Mouse (Mus musculus) T-cell, adult 2 months (primary cell): Measurements from ENCODE around the gene Ntan1.
"Not testable (repeated sequence)": the region's sequence is repeated elsewhere in the genome, so short reads cannot be mapped to it uniquely, and the experiment has no call there.

Source experiments
- DNase-seq: peaks from one replicate; pipeline ENCODE4 v3.0.0; 2022; ENCODE audit warnings: low spot score

Ntan1 gene

DNA sequence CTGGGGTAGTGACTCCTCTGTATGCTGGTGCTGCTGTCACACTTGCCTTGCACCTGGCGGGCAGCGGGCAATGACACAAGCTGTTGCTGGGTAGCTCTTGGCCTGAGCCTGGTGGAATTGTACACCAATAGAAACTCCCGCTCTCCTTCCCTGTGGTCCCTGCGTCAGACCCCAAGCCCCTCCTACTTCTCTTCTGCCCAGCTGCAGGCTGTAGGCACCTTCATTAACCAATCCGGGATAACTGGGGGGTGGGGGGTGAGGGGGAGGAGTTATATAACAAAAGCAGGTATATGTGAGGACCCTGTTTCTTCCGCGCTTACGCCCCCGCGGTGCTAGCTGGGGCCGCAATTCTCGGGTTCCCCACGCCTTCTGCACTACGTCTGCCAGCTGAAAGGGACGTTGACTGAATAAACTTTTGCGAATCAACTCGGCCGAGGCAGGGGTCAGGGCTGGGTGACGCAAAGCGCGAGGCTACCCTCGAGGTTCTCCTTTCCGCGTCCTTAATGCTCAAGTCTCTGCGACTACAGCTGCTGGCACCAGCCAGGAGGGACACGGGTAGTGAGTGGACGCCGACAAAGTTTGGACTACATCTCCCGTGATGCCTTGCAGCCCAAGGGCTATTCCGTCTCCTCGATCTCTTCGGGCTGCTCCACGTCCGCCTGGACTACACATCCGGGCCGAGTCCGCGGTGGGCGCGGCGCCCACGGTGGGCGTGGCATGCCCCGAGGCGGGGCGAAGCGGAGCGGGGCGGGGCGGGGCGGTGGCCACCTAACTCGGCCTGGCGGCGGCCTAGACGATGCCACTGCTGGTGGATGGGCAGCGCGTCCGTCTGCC is at the start of gene Ntan1:
Ntan1 (plus strand) TSS at position 286 of the 834 bp plus-strand sequence.
- DNase-seq: peak; percentile 91

DNA sequence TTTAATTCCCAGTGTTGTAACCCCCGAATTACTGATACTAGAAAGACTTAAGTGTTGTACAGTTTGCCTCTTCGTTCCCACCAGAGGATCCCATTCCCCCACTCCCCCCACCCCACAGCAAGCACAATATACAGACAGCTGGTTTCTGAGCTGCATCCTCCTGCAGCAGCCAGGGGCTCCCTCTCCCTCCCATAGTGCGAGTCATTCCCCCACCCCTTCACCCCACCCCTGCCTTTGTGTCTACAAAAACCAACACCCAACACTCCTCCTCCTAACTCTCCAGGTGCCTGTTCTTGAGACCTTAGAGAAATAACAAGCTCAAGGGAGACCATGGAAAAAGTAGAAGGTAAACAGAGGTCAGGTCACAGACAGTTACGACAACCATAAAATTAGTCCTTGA is 47.0 kb upstream of the Ntan1 start:
- DNase-seq: not testable (repeated sequence)

DNA sequence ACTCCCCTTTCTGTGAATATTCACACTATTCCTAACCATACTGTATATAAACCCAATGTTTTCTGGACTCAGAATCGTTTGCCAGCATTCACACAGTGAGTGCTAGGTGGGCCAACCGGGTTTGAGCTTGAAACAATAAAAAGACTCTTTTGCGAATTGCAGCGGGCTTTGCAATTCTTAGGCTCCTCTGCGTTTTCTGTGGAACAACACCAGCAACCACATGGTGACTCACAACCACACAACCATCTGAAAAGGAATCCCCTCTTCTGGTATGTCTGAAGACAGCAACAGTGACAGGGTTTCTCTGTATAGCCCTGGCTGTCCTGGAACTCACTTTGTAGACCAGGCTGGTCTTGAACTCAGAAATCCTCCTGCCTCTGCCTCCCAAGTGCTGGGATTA is 46.6 kb upstream of the Ntan1 start:
- not testable (repeated sequence) for DNase-seq

DNA sequence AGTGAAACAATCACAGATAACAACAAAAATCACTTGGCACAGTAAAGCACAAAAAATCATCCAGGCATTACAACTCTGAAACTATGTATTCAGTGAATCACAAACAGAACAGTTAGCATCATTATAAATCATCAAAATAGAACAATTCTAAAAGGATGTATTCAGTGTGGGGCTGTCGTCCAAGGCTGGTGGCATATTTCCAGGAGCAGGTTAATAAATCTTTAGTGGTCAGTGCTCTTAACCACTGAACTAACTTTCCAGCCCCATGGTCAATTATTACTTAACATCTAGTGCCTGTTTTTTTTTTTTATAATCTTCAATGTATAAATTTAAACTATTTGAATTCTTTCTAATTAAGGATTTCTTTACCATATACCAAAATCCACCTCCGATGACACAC is 44.6 kb upstream of the Ntan1 start:
- not testable (repeated sequence) for DNase-seq

DNA sequence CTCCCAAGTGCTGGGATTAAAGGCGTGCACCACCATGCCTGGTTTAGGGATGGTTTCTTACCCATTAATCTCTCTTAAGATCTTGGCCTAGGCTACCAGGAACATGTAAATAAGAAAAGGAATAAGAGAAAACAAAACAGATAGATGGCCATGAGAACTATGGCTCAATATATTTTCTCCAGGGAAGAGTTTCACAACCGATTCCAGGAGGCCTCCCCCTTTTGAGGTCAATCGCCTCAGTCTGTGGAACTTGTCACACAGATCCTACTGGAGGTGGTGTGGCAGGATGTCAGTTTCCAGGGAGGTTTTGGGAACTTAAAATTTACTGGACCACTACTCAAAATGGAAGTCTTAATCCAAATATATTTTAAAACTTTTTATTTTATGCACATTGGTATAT is 44.0 kb upstream of the Ntan1 start:
- not testable (repeated sequence) for DNase-seq

DNA sequence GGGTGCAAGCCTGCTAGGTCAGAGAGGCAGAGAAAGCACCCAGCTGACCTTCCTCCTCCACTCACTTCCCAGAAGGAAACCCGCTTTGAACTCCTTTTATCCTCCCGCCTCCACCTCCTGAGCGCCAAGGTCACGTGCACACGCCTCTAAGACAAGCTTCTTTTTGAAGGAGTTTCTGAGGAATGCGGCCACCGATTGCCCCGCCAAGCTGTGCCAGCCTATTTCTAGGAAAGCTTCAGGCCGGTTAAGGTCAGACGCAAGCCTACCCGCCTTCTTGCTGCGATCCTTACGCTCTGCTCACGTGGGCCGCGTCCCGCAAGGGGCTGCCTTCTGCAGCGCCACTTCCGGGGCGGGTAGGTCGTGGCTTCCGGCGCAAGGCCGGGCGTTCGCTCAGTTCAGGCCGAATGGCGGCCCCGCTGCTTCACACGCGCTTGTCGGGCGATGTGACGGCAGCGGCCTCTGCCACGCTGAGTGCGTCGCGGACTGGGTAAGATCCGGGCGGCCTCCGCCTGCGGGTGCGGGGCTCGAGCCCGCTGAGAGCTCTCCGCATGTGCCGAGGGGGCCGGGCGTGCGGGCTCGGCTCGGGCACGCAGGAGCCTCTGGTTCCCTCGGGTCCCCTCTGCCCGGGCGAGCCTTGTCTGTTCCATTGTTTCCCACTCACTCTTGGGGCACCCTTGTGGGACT is 38.1 kb upstream of the Ntan1 start, which contains the start of gene Rrn3:
Rrn3 (plus strand) TSS at position 356 of the 684 bp plus-strand sequence.
- DNase-seq: peak; percentile 92

DNA sequence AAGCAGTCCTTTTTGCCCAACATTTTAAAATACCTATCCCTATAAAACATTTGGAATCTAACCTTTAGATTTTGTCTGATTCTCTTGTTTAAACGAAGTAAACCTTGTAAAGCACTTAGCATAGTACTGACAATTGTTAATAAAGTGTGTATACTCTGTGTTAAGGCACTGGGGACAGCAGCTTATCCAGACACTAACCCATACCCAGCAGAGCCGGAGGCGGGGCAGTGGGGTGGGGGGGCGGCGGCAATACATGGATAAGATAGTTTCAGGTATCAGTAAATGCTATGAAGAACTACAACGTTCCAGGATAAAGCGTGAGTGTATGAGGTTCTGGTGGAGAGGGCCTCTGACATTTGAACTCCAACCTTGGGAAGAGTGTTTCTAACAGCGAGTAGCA is 37.4 kb upstream of the Ntan1 start:
- DNase-seq: no peak

DNA sequence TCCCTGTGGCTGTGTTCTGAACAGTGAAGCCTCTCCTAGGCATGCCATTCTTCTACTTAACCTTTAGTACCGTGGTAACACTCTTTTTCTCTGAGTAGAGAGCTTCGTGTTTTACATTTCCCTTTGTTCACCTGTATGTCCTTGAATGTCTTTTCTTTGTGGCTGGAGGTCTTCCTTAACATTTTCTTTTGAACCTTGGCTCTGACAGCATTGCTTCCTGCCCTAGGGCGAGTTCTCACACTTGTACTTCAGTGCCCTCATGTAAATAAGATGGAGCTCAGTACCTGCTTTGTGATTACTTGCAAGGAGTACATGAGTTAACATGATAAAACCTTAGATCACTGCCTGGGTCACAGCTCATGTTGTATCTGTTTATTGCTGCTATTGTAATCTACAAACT is 32.7 kb upstream of the Ntan1 start:
- DNase-seq: no peak

DNA sequence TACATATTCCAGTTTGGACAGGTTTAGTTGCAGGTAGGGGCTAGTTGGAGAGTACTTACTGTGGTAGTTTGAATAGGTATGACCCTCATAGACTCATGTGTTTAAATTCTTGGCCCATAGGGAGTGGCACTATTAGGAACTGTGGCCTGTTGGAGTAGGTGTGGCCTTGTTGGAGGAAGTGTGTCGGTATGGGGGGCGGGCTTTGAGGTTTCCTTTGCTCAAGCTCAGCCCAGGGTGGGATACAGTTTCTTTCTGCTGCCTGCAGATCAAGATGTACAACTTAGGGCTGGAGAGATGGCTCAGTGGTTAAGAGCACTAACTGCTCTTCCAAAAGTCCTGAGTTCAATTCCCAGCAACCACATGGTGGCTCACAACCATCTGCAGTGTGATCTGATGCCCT is 25.2 kb upstream of the Ntan1 start:
- DNase-seq: not testable (repeated sequence)

DNA sequence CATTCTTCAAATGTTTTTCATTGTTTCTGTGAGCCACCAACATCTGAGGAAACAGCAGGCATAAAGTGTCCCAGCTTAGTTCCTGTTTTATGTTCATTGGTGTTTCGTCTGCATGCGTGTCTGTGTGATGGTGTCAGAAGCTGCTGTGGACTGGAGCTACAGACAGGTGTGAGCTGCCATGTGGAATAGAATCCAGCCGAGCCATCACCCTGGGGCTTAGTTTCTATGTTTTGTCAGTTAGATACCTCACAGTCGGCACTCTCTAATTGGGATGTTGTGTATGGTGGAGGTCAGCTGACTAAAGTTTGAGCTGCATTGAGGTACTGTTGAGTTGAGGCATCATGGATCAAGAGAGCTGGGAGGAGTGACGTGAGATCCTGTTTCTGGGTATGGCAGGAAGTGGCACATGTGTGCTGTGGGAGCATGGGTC is 21.9 kb upstream of the Ntan1 start:
- DNase-seq: peak; percentile 64

DNA sequence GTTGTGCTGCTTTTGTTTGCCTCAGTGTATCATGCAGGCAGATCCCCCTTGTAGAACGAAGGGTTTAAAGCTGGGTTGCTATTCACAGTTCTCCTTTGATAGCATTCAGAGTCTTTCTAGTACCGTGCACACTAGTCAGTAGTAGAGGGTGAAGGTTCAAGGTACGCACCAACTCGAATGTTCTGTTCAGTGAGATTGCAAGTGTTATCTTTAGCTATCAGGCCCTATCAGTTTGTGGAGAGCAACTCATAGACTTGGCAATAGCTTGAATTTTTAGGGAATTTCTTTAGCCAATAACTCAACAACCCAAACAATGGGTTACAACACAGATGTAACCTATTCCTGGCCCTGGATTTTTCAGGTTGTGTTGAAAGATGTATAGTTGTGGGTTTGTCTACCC is 17.4 kb upstream of the Ntan1 start:
- DNase-seq: no peak

DNA sequence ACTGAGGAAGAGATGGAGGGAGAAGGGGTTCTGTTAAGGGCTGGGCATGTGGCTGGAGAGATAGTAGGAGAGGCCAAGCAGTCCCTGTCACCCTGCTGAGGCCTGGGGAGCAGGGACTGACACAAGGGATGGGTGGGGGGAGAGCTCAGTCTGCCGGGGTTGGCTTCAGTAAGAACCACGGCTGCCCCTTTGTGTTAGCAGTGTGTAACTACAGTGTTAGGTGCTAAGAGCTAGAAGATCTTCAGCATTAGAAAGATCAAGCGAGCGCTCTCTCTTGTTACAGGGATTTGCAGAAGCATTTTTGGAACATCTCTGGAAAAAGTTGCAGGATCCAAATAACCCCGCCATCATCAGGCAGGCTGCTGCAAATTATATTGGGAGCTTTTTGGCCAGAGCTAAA is 14.0 kb upstream of the Ntan1 start:
- no peak for DNase-seq

DNA sequence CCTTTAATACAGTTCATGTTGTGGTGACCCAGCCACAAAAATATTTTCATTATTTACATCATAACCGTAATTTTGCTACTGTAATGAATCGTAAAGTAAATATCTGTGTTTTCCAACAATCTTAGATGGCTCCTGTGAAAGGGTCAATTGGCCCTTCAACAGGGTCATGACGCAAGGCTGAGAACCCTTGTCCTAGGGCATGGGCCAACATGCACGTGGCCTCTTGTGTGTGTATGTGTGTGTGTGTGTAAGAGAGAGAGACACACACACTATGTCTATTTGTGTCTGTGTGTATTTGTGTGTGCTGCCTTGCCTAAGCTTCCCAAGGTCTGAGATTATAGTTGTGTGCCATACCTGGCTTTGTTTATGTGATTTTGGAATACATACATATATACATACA is 11.0 kb upstream of the Ntan1 start:
- no peak for DNase-seq

DNA sequence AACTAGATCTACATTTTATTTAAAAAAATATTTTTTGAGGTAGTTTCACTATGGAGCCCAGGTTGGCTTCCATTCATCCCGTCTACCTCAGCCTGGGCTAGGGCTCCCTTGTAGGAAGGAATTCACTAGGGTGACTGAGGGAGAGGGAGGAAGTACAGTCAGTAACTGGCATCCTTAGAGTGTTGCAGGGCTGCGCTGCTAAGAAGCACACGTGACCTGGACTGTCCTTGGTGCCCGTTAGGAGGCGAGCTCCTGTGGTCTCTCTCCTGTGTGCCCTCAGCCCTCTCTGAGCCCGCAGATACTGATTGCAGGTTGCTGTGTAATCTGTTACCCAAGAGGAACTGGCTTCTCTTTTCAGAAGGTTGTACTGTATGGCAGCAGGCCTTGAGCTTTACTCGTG is 10.2 kb upstream of the Ntan1 start:
- no peak for DNase-seq

DNA sequence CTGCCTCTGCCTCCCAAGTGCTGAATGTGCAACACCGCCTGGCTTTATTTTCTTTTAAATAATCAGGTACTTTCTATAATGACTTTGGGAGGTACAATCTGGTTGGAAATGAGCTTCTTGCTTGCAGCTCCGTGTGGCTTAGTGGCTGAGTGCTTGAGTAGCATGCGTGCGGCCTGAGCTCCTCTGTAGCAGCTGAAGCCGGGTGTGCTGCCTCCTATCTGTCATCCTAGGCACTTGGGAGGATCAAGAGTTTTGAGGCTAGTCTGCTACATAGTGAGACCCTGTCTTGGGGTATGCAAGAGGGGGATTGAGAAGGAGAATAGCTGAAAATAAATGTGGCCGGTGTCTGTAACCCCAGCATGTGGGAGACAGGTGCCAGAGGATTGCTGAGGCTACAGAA is 6.5 kb upstream of the Ntan1 start:
- DNase-seq: no peak

DNA sequence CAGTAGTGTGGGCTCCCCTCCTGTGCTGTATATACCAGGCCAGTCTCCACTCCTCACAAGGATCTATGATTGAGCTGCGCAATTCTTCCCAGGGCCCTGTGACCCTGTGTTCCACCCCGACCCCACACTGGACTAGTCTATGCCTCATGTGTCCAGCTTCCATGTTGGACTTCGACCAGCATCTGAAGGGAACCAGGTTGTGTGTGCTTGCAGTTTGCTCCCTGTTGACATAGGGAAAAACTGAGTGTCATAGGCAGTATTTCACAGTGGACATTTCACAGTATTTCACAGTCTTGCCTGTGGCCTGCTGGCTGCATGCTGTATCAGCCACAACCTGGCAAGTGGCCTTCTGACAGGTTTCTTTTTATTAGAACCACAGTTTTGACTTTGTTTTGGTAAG is 5.4 kb upstream of the Ntan1 start:
- DNase-seq: no peak

DNA sequence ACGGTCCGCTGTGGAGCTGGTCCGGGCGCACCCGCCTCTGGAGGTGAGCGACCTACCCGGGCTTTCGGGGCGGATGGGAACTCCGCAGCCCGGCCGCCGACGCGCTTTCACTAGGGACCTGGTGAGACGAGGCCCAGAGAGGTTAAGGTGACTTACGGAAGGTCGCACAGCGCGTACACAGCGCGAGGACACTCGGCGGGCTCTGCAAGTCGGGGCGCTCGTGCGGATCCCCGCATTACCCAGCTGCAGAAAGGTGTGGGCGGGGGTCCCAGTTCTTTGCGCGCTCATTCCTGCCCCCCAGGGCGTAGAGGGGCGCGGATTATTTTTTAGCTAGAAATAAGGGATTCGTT is 724 bp downstream of the Ntan1 start:
- no peak for DNase-seq

DNA sequence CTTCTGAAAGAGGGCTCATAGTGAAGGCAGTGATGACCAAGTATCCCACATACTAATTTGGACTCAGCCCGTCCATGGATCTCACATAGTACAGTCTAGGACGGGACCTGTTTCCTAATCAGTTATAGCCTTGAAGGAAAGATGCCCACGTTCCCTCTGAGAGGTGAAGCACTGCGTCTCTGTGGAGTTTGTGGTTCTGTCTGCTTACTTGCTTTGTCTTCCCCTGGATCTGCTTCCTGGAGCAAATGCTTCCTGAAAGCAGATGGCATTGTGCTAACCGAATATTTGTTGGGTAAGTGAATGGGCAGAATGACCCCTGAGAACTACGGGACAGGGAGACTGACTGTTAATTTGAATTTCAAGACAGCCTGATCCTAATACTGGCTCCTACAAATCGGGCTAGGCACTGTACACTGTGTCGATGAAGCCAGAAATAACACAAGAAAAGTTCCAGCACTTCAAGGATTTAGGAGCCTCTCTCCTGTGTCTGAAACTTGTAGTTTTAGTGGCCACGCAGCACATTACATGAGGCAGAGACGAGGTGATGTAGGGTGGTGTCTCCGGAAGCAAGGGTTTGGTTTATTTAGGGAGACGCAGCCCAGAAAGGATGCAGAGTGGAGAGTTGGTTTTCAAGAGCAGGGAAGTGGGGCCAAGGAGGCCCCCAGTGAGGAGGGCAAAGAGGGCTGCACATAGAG is 1.3 kb downstream of the Ntan1 start:
- DNase-seq: peak; percentile 24

DNA sequence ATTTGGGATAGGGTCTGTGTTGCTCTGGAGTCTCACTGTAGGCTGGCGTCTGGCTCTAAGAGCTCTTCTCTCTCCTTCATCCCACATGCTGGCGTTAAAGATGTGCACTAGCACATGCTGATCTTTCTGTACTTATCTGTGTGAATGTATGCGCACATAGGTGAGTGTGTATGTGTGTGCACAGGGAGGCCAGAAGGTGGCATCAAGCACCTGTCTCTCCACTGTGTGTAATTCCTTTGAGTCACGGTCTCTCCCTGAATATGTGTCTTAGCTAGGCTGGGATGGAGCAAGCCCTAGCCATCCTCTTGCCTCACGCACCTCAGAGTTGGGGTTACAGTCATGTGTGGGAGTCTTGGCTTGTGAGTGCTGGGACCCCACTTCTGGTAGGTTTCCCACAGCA is 2.1 kb downstream of the Ntan1 start:
- DNase-seq: no peak

DNA sequence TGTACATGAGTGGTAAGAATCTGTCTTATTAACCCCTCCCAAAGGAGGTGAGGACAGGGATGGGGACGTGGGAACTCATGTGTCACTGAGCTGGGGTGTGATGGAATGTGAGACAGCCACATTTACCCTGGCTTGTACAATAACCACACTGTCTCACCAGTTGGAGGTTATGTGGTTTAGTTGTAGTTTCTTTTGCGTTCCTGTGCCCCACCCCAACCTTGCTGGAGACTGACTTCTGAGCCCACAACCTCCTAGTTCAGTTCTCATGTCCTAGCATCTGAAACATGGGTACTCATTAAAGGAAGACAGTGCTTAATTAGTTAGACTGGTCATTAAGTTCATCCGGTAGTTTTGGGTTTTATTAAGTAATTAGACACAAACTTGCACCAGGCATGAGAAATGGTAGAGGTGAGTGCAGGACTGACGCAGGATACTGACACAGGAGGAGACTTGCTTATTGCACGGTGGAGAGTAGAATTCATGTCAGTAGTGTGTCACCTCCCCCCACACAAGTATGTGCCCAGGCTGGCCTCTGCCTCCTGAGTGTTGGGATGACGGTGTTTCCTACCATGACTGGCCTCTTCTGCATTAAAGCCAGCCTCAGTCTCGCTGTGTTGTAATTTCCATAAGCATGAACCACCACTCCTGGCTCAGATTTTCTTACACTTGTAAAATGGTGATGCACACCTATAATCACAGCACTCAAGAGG is 7.3 kb downstream of the Ntan1 start:
- no peak for DNase-seq

DNA sequence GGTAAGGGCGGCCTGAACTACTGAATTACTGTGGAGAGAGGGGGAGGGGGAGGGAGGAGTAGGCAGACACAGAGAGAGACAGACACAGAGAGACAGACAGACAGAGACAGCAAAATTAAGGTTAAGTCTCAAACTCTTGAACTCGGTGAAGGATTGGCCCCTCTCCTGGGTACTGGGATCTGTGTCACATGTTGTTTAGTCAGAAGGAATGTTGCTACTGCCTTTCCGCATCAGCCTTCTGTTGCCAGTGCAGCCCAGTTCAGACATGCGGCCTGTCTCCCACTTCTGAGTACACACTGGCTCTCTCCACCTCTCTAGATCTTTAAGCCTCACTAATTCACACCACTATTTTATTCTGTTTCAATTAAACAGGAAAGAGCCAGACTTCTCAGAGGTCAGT is 7.9 kb downstream of the Ntan1 start:
- no peak for DNase-seq

DNA sequence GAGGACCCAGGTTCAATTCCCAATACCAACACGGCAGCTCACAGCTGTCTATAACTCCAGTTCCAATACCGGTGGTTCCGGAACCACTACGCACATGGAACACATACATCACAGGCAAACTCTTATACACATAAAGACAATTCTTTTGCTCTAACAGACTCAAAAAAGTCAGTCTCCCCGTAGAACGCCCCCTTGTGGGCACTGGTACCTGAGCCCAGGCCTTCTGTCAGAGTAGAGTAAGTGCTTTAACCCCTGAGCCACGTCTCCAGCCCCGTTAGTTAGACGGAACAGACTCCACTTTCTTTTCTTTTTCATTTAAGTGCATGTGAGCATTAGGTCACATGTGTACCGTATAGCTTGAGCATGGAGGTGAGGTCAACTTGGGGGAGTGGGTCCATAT is 11.8 kb downstream of the Ntan1 start:
- peak; percentile 19 for DNase-seq
